Mouse (Mus musculus) induced T-regulatory cell, adult 2 months (primary cell): Measurements from ENCODE around the gene Slc22a2.
A peak's percentile ranks its signal among the peaks of the same experiment; 100 is the strongest.

ENCODE experiments used
- DNase-seq: peaks from one replicate; pipeline ENCODE4 v3.0.0-alpha.2; 2012; ENCODE audit warnings: low read depth

Gene Slc22a2

DNA sequence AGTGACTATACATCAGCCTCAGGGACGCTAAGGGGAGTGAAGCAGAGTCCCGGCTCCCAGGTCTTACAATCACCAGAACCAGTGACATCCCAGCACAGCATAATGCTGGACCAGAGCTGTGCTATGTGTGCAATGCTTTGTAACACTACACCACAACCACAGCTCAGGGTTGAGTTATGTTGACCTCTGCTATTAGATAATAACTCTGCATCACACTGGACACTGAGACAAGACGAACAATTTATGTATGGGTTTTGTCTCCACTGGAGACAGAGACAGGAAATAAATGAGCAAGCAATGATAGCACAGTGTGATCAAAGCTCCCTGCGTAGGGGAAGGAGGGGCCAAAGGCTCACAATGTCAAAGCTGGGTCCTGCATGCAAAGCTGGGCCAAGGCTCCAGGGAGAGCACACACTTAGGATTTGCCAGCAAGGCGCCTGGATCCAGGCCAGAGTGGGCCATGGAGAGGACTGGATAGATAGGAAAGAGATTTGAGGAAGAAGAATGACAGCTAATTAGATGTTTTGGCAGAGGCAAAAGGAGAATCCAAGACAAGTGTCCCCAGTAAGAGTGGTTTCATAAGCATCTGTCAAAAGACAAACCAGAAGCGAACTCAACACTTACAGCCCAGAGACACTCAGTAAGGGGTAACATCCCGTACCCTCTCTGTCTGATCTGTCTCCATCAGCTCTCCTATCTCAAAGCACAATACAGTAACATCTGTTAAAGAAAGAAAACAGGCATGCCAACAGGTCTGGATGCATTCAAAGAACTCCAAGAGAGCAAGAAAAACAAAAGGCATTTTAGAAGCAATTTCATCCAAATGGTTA lies 48.1 kb downstream of the Slc22a2 start:
- DNase-seq, result no peak

DNA sequence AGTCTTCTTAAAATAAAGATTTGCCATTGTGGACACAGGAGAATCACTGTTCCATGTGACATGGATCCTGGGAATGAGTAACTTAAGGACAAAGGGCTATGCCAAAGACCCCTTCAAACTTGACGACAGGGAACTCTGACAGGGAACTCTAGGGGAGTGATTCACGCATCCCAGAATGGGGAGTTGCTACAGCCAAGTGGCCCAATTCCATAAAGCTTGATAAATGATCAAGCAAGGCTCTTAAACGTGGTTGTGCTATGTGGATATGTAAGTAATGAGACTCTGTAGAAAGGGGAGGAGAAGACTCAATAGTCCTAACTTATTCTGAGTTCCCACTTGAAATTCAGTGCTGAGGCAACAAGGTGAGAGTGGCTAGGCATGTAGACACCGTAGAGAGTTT lies 50.9 kb downstream of the Slc22a2 start:
- no peak for DNase-seq

DNA sequence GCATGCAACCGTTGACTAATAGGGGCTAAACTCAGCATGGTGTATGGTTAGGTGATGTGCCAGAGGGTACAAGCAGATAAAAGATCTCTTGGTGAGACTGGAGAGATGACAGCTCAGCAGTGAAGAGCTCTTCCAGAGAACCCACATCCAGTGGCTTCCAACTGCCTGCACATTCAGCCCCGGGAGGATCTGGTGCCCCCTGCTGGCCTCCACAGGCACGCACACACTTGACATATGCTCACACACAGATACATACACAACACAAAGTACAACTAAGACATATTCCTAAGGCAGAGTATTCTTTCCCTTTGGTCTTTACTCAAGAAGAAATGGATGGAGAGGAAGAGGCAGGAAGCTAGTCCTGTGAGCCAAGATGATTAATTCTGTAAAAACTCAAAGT lies 55.7 kb downstream of the Slc22a2 start:
- DNase-seq, result no peak

DNA sequence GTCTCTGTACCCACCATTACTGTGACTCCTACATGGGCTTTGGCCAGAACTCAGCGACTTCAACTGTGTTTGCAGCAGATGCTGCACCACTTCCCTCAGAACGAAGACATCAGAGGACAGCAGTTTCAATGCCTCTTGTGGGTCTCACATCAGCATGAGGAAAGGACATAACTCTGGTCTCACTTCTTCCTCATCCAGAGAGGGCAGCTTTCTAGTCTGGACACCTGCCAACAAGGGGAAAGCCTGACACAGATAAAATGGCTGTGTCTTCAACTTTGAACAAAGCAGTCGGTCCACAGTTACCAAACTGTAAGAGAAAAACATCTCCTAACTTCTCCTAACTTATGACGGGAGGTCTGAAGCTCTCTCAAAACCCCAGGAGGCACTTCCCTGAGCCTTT lies 57.2 kb downstream of the Slc22a2 start:
- no peak for DNase-seq

DNA sequence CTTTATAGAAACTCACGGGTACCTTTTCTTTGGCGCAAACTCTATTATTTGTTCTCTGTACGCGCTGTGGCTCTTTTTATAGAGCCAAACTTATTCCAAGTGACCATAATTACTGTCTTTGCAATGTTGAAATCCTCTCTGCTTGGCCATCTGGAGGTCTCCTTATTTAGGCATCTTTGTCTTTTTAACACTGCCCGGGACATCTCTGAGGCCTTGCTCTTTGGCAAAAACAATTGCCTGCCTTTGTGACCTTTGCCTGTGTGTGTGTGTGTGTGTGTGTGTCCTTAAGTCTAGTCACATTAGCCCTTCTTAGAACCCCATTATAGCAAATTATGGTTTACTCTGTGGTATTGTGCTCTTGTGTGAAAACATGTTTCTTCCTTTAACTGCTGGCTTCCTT lies 61.5 kb downstream of the Slc22a2 start:
- DNase-seq, result no peak

DNA sequence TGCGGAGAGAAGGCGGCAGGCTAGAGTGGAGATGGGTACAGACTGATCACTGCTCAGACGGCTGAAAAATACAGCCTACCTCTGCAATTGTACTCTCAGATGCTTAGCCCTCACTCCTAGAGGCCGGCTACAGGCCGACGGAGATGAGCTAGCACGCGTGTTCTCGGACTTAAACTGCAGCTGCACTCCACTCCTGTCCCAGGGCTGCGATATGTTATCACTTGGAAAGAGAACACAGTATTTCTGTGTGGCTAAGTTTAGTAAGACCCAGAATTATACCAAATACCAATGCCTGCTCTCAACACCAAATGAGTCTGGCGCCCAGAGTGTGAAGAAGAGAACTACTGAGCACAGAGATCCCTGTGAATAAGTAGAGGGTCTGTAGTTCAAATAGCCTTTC lies 68.7 kb downstream of the Slc22a2 start:
- DNase-seq, result no peak

DNA sequence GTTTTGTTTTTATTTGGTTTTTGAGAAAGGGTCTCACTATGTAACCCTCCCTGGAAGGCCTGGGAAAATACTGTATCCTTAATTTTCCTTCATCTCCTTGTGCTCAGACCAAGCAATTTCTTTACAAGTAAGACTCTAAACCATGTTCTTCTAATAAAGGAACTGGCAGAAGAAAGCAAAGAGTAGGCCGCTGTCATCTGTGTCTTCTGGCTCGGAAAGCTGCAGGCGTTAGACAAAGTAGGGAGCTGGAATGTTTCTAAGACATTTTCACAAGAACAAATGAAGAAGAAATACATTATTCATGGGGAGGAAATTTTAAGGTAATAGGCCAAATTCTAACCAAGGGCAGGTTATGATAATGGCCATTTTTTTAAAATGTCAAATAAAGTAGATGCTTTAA lies 70.1 kb downstream of the Slc22a2 start:
- DNase-seq, result no peak

DNA sequence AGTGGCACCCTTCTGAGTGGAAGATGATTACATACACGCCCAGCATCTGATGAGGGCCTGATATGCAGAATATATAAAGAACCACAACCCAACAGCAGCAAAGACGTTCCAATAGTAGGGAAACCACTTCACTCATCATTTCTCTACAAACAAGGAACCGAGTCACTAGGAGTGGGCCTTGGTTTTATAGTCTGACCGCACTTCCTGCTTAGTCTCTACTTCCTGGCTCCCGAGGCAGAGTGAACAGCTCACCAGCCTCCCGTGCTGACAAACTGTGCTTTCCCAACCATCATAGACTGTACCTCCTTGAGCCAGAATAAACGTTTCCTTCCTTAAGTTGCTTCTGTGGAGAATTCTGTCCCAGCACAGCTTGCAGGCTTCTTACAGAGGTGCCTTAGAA lies 71.9 kb downstream of the Slc22a2 start:
- DNase-seq, result peak; percentile 61

DNA sequence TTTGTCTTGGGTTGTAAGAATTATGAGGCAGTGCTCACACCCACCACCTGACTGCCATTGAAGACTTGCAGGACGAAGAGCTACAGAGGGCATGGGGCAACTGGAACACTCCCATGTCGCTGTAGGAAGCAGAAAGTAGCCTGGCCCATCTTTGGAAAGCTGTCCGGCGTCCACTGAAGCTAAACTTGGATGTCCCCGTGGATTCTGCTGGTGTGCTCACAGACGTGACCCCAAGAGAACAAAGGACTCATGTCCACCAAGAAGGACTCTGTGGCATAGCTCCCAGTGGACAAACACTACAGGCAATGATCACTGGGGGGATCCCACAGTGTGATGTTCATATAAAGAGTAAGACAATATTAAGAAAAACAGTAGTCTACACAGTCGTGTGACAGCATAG lies 74.9 kb downstream of the Slc22a2 start:
- no peak for DNase-seq

DNA sequence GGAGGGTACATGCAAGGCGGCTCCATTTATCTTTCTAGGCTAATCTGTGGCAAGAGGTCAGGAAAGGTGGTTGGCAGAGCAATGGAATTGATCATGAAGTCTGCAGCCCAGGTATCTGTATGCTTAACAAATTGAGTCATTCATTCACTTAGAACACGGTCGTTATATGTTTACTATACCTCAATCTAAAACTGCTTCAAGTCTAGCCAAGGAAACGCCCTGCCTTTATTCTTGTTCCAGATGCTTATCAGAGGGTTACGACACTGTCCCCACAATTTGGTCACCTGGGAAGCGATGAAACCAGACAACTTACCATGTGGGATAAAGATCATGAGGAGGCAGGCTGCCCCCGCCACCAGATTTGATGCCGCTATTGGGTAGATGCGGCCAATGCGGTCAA lies 75.3 kb downstream of the Slc22a2 start:
- DNase-seq, result no peak

DNA sequence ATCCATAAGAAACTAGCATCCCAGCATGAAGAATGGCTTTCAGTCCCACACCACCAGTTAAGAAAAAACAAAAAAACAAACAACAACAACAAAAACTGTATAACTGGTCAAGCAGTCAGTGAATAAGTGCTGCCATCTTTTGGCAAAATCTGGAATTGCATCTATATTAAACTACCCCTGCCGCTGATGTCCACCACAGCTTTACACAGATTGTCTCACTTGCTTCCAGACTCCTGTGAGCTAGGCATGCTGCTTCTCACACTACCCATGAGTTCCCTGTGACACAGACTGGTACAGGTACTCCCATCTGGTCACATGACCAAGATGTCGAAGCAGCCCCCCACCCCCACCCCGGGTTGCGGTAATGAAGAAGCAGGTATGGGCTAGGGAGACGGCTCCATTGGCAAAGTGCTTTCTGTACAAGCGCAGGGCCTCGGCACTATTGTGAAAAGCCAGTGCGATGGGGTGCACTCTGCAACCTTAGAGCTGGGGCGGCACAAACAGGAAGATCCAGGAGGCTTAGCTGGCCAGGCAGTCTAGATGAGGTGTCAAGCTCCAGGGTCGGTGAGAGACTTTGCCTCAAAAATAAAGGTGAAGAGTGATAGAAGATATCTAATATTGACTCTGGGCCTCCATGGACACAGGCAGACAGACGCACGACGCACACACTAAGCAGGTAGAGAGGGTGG lies 76.8 kb downstream of the Slc22a2 start:
- peak; percentile 73 for DNase-seq

DNA sequence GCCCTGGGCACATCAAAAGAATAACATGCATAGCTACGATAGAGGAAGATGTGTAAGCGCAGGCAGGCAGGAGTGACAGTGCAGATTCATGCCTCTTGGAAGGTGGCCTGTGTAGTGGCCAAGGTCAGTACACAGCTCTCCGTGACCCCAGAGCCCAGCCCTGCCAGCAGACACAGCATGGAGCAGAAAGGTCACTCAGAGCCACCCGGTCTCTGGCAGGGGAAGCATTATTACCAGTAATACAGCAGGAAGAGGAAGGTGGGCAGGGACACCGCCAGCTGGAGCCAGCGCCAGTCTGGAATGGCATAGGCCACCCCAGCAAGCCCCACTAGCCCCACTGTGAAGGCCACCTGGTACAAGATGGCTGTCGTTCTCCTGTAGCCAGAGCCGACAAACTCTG lies 80.2 kb downstream of the Slc22a2 start:
- no peak for DNase-seq

DNA sequence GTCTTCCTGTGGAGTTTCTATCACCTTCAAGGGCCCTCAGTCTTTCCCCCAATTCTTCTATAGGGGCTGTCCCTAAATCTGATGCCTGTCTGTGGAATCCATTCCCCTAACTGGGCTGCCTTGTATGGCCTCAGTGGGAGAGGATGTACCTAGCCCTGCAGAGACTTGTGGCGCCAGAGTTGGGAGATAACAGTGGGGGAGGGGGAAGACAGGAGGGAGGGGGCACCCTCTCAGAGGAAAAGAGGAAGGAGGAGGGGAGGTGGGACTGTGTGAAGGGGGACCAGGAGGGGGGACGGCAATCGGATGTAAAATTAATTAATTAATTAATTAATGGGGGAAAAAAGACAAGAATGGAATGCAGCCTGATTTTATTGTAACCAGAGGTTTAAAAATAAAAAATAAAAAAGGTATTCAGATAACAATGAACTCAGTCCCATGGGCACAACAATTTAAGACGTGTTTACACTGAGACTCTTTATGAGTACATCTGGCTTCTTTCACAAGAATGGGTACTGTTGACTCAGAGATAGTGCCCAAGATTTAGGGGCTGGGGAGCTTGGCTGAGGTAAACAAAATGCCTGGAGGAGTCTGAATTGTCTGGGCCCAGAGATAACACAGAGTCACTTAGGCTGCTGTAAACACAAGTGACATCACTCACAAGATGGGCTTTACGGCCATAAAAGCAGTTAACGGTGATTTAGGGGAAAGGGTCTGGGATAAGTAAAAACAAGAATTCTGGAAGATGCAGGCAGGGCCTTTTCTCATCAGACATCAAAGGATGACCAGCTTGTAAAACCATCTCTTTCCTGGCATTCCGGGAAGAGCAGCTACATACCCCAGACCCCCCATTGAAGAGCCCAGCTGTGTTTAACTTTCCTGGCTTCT lies 84.8 kb downstream of the Slc22a2 start:
- no peak for DNase-seq

DNA sequence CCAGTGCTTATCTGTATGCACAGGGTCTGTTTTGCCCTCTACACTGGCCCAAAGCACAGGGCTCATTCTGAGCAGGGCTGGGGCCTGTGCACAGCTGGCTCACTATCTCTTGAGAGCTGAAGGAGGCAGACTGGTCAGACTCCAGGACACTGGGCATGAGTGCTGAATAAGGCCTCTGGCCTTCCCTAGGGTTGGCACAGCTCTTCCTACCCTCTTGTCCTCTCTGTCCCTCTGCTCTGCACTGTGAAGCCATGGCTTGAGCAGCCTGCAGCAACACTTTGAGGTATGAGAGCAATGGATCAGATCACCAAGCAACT lies 85.4 kb downstream of the Slc22a2 start:
- DNase-seq, result no peak

DNA sequence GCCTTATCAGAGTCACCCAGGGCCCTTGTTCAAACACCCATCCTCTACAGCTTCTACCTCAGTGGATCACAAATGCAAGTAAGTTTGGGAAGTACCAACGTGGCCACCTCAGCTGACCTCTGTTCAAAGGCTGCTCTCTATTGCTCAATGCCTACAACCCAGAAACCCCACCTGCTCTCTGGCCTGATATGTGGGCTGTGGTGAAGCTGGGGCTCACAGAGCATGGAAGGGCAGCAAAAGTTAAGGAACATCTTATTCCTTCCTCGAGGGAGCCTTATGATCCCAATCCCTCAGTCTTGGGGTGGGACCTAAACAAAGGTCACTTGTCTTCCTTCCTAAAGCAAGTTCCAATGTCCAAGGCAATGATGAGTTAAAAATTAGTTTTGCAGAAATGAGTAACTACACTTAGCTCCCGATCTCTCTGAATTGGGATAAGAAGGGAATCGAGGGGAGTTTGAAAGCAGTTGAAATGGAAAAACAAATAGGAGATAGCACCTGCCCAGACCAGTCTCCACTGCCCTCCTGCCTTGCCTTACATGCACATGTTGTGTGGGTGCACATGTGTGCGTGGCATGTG lies 87.2 kb downstream of the Slc22a2 start:
- no peak for DNase-seq

DNA sequence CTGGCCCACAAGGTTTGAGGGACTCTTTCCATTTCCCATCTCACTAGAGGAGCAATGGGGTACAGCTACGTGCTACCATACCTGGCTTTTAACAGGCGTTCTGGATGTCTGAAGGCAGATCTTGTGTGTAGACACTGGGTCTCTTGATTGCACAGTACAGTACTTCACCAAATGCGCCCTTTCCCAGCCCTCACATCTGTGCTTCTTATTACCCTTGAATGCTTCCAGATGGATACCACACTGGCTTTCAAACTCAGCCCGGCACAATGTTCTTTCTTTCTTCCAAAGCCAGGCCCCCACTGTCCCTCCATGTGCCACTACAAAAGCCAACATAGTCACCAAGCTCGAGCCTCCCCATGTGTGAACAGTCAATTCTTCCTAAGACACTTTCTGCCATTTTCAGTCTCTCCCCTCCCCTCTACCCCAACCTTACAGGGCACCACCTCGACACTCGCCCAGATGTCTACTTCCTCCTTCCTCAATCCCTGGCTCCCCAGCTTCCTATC lies 88.4 kb downstream of the Slc22a2 start:
- DNase-seq, result no peak

DNA sequence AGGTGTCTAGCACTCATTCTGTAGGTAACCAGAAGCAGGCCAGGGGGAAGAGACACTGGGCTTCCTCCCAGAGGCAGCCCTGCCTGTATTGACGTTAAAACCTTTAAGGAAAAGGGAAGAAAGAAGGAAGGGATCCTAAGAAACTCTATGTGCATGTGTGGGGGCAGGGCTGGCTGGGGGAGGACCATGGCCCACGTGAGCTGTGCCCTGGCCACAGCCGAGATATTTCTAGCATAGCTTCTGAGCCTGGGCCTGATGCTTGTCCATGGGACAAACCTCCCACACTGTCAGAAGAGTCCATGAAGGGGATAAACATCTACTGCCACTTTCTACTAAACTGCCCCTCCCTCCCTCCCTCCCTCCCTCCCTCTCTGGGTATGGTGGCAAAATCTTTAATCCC lies 89.9 kb downstream of the Slc22a2 start:
- no peak for DNase-seq

DNA sequence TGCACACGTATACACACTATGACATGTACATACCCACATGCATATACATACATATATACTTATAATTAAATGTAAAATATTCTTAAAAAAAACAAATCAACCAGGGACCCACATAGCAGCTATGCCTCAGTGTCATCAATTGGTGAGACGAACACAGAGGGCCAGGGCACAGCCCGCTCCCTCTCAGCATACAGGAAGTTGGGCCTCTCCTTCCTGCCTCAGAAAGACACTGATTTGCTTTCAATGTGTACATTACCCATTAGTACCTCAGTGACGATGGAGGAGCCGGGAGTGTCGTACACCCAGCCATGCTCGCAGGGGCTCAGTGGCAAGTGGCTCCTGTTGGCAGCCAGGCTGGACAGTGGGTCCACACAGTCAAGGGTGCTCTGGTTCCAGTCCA lies 91.0 kb downstream of the Slc22a2 start:
- peak; percentile 25 for DNase-seq

DNA sequence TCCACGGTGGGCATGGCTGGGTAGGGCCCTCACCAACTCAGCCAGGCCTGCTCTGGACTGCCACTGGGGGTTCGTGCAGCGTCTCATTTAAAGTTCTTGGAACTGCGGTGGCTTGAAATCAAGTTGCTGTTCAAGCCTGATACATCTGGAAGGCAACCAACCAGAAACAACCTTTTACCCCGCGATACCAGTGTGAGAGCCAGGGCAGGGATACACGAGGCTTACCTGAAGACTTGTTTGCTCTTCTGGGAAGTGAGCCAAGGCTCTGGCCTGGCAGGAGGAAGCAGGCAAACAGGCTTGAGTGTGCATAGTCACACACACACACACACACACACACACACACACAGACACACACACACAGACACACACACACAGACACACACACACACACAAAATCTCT lies 91.7 kb downstream of the Slc22a2 start, which contains the start of gene Slc22a1:
TSS of gene Slc22a1 (minus strand) at position 184 of the 400 bp plus-strand sequence.
- no peak for DNase-seq

DNA sequence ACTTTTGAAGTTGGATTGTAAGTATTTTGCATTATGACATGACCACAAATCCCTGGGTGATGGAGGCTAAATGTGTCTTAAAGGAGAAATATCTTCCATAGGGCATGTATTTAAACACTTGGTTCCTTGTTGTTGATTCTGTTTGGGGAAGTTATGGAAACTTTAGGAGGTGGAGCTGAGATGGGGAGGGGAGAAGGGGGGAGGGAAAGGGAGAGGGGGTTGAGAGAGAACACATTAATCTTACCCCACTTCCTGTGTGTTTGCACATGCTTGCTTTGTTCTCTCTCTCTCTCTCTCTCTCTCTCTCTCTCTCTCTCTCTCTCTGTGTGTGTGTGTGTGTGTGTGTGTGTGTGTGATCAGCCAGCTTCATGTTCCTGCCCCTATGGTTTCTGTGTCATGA lies 93.2 kb downstream of the Slc22a2 start:
- DNase-seq, result peak; percentile 31
